Mouse (Mus musculus): ENCODE measurements around the gene Med12. TPM values are rescaled to one million over a fixed set of nuclear protein-coding genes. Genes with fewer than 3 reads are reported as not detected.

Med12 gene
- polyA plus RNA-seq, 1 experiment from 2014 or later: 17.0 TPM

DNA sequence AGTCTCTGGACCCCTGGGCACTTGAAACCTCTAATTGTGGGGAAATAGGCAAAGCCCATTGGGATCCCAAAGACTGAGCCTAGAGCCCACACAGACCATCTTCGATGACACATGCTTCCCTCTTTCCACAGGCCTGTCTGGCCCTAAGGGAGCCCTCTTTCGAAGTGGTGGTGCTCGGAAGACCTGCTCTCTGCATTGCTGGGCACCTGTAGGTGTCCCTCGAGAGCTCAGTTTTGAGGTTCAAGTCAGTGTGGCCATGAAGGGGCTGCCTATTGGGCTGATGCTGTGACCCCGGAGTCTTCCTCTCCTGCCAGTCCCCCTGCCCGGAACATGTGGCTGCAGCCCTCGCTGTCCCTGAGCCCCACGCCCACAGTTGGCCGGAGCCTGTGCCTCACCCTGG, 27.8 kb downstream of the Med12 start:
- no peak overlapping the region for H3K27ac ChIP-seq
- no peak overlapping the region for H3K4me3 ChIP-seq
- 79% methylated on average over 9 of the region's 9 CpGs for WGBS
- no peak overlapping the region for H3K9ac ChIP-seq
- no peaks in the 10 kb centered on the region for H3K27me3 ChIP-seq
- H3K36me3 ChIP-seq: no peaks in the 10 kb centered on the region; the same call in 1 of the 2 replicates
- ATAC-seq (replicated peaks; ENCODE audit: insufficient number of reproducible peaks, insufficient read depth, low FRiP score, low read depth): no peak
- H3K4me2 ChIP-seq: no peak overlapping the region
- H3K9me3 ChIP-seq (replicated peaks): no peaks in the 10 kb centered on the region
- H3K4me1 ChIP-seq (replicated peaks): peaks cover 2% of the 10 kb centered on the region; the same call in 1 of the 2 replicates

DNA sequence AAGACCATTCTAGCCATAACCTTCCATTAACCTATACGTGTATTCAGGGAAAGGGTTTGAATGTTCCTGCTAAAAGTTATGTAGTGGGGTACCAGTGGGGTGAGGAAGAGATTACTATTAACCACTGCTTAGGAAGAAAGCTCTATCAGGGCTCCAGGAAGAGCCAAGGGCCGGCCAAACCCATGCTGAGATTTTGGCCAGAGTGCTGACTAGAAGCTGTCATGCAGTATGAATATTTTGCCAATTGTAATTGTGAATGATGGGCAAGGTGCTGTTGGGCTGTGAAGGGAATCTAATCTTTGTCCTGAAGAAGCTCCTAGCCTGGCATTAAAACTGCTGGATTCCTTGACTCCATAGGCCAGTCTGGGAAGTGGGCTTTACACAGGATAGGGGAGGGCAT, 30.8 kb downstream of the Med12 start:
- H3K9ac ChIP-seq: no peak overlapping the region
- no peak overlapping the region for H3K4me3 ChIP-seq
- H3K27me3 ChIP-seq: no peaks in the 10 kb centered on the region; the same call in 1 of the 2 replicates
- no peaks in the 10 kb centered on the region for H3K9me3 ChIP-seq (replicated peaks)
- WGBS: 48% methylated on average over 2 of the region's 2 CpGs
- no peaks in the 10 kb centered on the region for H3K36me3 ChIP-seq
- no peak for ATAC-seq (replicated peaks; ENCODE audit: insufficient number of reproducible peaks, insufficient read depth, low FRiP score, low read depth)
- peaks cover 2% of the 10 kb centered on the region; the same call in 1 of the 2 replicates for H3K4me1 ChIP-seq (replicated peaks)
- H3K4me2 ChIP-seq: no peak overlapping the region
- H3K27ac ChIP-seq: no peak overlapping the region

DNA sequence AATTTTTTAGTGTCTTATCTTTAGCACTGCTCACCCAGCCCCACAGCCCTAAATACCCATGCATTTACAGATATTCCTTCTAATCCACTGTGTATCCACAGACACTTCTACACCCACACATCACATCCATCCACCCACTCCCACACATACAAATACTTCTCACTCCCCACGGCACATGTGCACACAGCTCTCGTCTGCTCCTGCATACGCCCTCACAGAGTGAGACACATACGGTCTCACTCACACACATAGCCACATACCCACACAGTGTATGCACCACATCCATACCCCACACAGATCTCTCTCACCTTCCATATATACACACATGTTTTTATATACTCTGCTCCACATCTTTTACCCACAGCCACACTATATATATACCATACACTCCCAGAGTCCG, 35.5 kb downstream of the Med12 start:
- H3K27me3 ChIP-seq: no peaks in the 10 kb centered on the region; the same call in 1 of the 2 replicates
- 77% methylated on average over 5 of the region's 5 CpGs for WGBS
- no peak overlapping the region for H3K9ac ChIP-seq

DNA sequence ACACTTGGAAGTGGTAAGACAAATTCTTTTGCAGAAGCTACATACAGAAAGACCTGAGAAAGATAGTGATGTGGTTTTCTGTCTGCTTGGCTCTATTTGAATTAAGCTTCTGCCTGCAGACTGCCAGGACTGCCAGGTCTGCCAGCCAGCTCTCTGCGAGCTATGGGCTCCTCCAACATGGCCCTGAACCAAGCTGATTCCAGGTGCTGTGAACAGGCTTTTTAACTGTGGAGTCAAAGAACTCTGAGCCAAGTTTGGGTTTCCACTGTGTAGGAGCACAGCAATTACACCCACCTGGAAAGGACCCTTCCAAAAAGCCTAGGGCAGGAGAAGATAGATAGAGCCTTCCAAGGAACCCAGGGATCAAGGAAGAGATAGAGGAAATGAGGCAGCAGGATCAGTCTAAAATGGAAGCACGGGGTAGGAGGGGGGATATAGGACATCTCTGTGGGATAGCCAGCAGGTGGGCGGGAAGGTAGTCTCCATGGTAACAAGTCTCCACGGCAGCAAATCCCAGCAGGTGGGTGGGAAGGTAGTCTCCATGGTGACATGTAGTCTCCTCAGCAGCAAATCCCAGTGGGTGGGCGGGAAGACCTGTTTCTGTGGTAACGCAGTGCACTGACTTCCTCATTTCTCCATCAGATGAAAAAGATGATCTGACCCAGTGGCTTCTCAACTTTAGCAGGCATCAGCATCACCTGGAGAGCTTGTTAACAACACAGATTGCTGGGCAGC, 40.0 kb downstream of the Med12 start:
- H3K4me3 ChIP-seq: no peak overlapping the region
- no peaks in the 10 kb centered on the region for H3K9me3 ChIP-seq (replicated peaks)
- no peak overlapping the region for H3K4me2 ChIP-seq
- ATAC-seq (replicated peaks; ENCODE audit: insufficient number of reproducible peaks, insufficient read depth, low FRiP score, low read depth): no peak
- no peaks in the 10 kb centered on the region for H3K36me3 ChIP-seq
- WGBS: 38% methylated on average over 6 of the region's 6 CpGs
- no peak overlapping the region for H3K9ac ChIP-seq
- H3K27me3 ChIP-seq: no peaks in the 10 kb centered on the region
- H3K27ac ChIP-seq: no peak overlapping the region
- H3K4me1 ChIP-seq (replicated peaks): no peaks in the 10 kb centered on the region

More for the DNA sequence above, 35.5 kb downstream of the Med12 start:
- no peak overlapping the region for H3K4me3 ChIP-seq
- H3K4me2 ChIP-seq: no peak overlapping the region
- H3K27ac ChIP-seq: no peak overlapping the region
- ATAC-seq (replicated peaks; ENCODE audit: insufficient number of reproducible peaks, insufficient read depth, low FRiP score, low read depth): no peak
- no peaks in the 10 kb centered on the region for H3K36me3 ChIP-seq
- H3K9me3 ChIP-seq (replicated peaks): no peaks in the 10 kb centered on the region
- no peaks in the 10 kb centered on the region for H3K4me1 ChIP-seq (replicated peaks)

DNA sequence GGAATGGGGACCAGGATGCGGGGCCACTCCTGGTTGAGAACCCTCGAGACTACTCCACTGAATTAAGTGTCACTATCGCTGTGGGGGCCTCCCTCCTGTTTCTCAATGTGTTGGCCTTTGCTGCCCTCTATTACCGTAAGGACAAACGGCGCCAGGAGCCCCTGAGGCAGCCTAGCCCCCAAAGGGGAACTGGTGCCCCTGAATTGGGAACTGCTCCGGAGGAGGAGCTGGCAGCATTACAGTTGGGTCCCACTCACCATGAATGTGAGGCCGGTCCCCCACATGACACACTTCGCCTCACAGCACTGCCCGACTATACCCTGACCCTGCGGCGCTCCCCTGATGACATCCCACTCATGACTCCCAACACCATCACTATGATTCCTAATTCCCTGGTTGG, 45.9 kb downstream of the Med12 start:
- WGBS: 88% methylated on average over 12 of the region's 12 CpGs
- Histone ChIP-seq H3K27me3 (no peaks in the 10 kb centered on the region), H3K9ac (no peak overlapping the region), H3K36me3 (no peaks in the 10 kb centered on the region), H3K27ac (no peak overlapping the region), H3K4me2 (no peak overlapping the region), H3K4me3 (no peak overlapping the region), H3K9me3 (replicated peaks) (no peaks in the 10 kb centered on the region), H3K4me1 (replicated peaks) (no peaks in the 10 kb centered on the region)
- no peak for ATAC-seq (replicated peaks; ENCODE audit: insufficient number of reproducible peaks, insufficient read depth, low FRiP score, low read depth)

DNA sequence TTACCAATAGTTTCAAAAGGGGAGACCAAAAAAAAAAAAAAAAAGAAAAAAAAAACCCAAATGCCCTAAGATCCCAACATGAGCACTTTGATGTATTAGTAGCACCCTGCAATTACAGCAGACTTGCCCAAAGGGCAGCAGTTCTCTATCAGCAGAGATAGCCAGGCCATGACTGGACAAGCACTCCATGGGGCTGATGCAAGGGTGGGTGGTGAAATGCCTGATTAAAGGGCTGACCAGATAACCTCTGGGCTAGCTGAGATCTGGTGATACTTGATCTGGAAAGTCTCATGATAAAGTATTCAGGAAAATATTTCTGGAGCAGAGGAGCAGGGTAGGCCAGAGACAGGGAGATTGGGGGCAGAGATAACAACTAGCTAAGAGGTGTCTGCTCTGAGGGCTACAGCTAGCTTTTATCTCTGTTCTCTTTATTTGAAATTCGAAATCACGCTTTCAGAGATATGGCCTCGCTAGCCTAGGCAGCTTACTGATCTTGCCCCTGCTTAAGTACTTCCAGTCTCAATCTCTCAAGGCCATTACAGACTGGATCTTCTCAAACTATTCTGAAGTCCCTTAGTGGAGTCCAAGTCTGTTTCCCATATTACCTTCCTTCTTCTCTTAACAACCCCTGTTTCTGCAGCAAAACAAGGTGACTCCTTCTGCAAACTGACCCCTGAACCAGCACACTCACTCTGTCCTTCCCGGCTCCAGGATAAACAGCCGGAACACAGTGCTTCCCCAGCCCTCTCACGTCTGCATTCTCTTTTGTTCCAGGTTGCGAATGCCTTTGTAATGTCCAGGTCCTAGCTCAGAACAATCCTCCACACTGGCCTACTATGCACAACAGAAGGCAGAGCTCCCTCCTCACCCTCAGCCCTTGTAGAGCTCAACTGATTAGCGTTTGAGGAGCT, 52.4 kb downstream of the Med12 start:
- no peaks in the 10 kb centered on the region for H3K27me3 ChIP-seq
- H3K9ac ChIP-seq: no peak overlapping the region
- no peak overlapping the region for H3K4me3 ChIP-seq
- WGBS: 36% methylated on average over 8 of the region's 8 CpGs
- H3K4me2 ChIP-seq: no peak overlapping the region
- H3K27ac ChIP-seq: no peak overlapping the region
- H3K36me3 ChIP-seq: no peaks in the 10 kb centered on the region
- H3K9me3 ChIP-seq (replicated peaks): no peaks in the 10 kb centered on the region
- 0 out of 2 replicates have a peak, but pooled peaks cover 2% of the 10 kb centered on the region for H3K4me1 ChIP-seq (replicated peaks)
- ATAC-seq (replicated peaks; ENCODE audit: insufficient number of reproducible peaks, insufficient read depth, low FRiP score, low read depth): no peak

DNA sequence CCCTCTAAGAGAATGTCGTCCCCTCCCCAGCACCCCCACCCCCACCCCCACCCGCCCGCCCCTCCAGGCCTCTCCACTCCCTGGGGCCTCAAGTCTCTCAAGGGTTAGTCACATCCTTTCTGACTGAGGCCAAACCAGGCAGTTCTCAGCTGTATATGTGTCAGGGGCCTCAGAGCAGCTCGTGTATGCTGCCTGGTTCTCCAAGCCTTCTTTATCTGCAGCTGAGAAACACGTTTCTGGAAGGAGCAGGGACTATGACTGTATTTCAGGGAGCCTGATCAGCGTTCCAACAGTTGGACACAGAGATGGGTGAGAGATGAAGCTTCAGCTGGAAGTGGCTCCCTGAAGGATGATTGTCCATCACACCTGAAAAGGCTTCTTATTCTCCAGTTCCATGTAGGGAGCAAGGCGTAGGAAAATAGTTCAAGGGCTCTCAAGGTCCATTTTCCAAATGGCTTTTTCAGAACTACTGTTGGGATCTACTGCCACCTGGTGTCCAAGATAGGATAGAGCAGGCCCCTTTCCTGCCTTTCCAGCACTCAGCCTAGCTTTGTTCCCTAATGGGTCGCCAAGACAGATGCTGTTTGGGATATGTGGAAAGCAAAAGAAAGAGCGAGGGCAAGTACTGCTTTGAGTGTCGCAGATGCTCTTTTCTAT, 55.7 kb downstream of the Med12 start:
- H3K9ac ChIP-seq: no peak overlapping the region

DNA sequence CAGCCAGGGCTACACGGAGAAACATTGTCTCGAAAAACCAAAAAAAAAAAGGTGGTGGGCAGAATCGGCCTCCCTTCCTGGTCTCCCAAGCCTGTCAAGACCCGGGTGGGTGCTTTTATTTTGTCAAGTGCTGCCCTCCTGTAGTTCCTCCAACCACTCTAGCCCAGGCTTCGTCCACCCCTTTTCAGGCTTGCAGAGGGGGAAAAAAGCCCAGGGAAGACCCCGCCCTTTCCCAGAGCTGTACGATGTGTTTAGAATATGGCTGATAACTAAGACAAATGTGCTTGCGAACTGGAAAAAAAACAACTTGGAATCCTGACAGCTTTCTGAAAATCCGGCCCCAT, 58.2 kb downstream of the Med12 start:
- Histone ChIP-seq H3K9me3 (replicated peaks) (no peaks in the 10 kb centered on the region), H3K36me3 (no peaks in the 10 kb centered on the region), H3K4me2 (peak overlapping the region; percentile 56), H3K9ac (peak overlapping the region; percentile 31; the same call in 1 of the 2 replicates), H3K4me3 (peak overlapping the region; percentile 39), H3K27ac (peak overlapping the region; percentile 89), H3K27me3 (no peaks in the 10 kb centered on the region), H3K4me1 (replicated peaks) (peaks cover 2% of the 10 kb centered on the region; the same call in 1 of the 2 replicates)
- 32% methylated on average over 9 of the region's 9 CpGs for WGBS
- ATAC-seq (replicated peaks; ENCODE audit: insufficient number of reproducible peaks, insufficient read depth, low FRiP score, low read depth): peak; percentile 5; the same call in 1 of the 2 replicates

More for the DNA sequence above, 55.7 kb downstream of the Med12 start:
- no peak overlapping the region for H3K4me3 ChIP-seq
- peaks cover 2% of the 10 kb centered on the region; the same call in 1 of the 2 replicates for H3K4me1 ChIP-seq (replicated peaks)
- no peak for ATAC-seq (replicated peaks; ENCODE audit: insufficient number of reproducible peaks, insufficient read depth, low FRiP score, low read depth)
- no peaks in the 10 kb centered on the region for H3K36me3 ChIP-seq
- no peaks in the 10 kb centered on the region for H3K9me3 ChIP-seq (replicated peaks)
- H3K27me3 ChIP-seq: no peaks in the 10 kb centered on the region
- 0 out of 2 replicates have a peak overlapping the region, but pooled peaks have one; percentile 15 for H3K4me2 ChIP-seq
- 19% methylated on average over 10 of the region's 10 CpGs for WGBS
- H3K27ac ChIP-seq: peak overlapping the region; percentile 58

DNA sequence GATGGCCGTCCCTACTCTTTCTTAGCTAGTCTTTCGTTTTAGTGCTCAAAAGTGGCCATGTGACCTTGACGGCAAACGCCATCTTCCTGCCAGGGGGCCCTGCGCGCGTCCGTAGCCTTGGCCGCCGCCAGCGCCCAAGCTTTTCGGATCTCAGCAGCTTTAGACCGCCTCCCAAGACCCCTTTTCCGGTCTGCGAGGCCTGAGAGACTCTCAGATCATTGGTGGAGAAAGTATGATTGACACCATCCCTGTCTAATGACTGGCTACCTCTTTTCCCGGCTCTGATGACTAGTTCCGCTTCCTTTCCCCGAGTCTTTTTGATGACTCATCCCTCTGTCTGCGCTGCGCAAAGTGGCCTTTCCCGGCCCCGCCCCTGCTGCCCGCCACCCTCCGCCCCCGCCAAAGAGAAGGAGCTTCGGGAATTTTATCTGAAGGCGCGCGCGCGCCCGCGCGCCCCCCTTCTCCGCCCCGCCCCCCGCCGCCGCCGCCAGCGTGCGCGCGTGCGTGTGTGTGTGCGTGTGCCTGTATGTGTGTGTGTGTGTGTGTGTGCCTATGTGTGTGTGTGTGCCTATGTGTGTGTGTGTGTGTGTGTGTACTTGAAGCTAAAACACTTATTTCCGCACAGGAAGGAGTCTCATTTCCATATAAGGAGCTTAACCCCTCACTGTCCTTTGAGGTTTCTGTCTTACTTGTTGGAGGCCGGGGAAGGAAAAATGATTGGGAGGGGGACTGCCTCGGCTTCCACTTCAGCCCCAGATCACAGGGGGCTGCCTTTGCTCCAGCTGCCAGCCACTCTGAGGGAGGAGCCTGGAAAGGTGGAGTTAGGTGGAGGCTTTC, 58.8 kb downstream of the Med12 start:
- ATAC-seq (replicated peaks; ENCODE audit: insufficient number of reproducible peaks, insufficient read depth, low FRiP score, low read depth): peak; percentile 94
- Histone ChIP-seq H3K4me1 (replicated peaks) (peaks cover 2% of the 10 kb centered on the region; the same call in 1 of the 2 replicates), H3K9me3 (replicated peaks) (no peaks in the 10 kb centered on the region), H3K4me2 (peak overlapping the region; percentile 68), H3K9ac (peak overlapping the region; percentile 57), H3K27ac (peak overlapping the region; percentile 89), H3K36me3 (no peaks in the 10 kb centered on the region), H3K27me3 (no peaks in the 10 kb centered on the region), H3K4me3 (peak overlapping the region; percentile 46)
- 14% methylated on average over 45 of the region's 49 CpGs for WGBS

DNA sequence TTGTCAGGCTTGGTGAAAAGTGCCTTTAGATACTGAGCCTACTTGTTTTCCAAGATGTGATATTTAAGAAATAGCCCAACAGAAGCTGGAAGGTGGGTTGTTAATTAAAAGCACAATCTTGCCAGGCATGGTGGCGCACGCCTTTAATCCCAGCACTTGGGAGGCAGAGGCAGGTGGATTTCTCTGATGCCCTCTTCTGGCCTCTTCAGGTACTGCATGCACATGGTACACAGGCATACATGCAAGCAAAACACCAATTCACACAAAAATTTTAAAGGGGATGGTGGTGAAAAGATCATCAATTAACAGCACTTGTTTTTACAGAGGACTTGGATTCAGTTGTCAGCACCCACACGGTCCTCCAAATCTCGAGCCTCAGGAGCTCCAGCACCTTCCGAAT, 60.8 kb downstream of the Med12 start:
- WGBS: 79% methylated on average over 5 of the region's 5 CpGs
- no peak overlapping the region for H3K4me2 ChIP-seq
- no peak overlapping the region for H3K9ac ChIP-seq
- no peaks in the 10 kb centered on the region for H3K27me3 ChIP-seq
- no peaks in the 10 kb centered on the region for H3K36me3 ChIP-seq
- ATAC-seq (replicated peaks; ENCODE audit: insufficient number of reproducible peaks, insufficient read depth, low FRiP score, low read depth): no peak
- no peaks in the 10 kb centered on the region for H3K9me3 ChIP-seq (replicated peaks)
- no peak overlapping the region for H3K4me3 ChIP-seq
- no peaks in the 10 kb centered on the region; the same call in 1 of the 2 replicates for H3K4me1 ChIP-seq (replicated peaks)
- no peak overlapping the region for H3K27ac ChIP-seq

All from heart, embryonic 15.5 days (tissue).